Mouse (Mus musculus): ENCODE measurements around the gene Nup62. TPM values are rescaled to one million over a fixed set of nuclear protein-coding genes. Genes with fewer than 3 reads are reported as not detected.

Gene Nup62
- total RNA-seq (2022), result 10 to 100 TPM; 18.8 to 25.8 (median 22.7) TPM

DNA sequence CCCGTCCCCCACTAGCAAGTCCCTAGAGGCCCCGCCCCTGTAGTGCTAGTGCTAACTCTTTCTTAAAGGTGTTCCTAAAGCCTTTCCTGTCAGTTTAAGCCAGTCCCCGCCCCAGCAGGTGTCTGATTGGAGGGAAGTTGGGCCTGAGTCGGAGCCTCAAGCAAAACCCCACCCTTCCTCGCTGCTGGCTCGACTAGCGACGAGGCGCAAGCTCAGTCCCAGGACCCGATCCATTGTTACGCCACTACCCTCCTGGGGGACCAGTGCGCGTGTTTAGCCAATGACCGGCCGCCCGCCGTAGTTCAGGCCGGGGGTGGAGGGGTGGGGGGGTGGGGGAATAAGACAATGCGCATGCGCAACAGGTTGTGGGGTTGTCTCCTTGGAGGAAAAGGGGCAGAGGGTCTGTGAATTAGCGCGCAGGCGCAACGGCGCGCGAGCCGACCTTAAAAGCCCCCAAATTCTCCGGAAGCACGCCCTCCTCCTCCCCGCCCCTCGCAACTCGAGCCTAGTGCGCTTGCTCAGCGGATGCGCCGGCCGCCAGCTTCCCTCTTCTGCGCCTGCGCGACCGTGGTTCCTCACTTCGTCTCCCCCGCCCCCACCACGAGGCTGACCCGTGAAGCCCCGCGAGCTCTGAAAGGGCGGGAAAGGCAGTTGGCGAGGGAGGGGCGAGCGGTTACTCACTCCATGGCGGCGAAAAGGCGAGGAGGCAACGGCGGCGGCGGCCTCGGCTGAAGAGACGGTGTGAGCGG lies at the start of gene Nup62, which contains the start of gene Il4i1:
Gene Nup62 (plus strand): TSS at position 368 of the 749 bp plus-strand sequence.
Gene Il4i1 (plus strand): TSS at position 667 of the 749 bp plus-strand sequence.
- peak; percentile 98 for DNase-seq (ENCODE audit: low spot score in 2 of 2)

DNA sequence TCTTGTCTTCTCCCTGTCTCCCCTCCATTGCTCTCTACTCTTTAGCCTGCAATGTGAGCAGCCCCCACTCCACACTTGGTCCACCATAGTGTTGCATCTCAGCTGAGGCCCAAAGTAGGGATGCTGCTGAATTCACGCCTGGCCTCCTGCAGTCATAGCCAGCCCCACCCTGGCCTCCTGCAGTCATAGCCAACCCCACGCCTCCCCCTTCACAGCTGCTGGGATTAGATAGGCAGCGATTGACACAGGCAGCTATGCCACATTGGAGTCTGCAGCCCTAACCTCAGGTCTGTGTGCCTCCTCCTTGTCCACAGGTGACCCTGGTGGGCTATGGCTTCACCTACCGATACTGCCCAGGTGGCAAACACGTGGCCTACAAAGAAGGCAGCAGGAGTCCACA lies 47.8 kb upstream of the Nup62 start:
- DNase-seq (ENCODE audit: low spot score in 2 of 2), result no peak

DNA sequence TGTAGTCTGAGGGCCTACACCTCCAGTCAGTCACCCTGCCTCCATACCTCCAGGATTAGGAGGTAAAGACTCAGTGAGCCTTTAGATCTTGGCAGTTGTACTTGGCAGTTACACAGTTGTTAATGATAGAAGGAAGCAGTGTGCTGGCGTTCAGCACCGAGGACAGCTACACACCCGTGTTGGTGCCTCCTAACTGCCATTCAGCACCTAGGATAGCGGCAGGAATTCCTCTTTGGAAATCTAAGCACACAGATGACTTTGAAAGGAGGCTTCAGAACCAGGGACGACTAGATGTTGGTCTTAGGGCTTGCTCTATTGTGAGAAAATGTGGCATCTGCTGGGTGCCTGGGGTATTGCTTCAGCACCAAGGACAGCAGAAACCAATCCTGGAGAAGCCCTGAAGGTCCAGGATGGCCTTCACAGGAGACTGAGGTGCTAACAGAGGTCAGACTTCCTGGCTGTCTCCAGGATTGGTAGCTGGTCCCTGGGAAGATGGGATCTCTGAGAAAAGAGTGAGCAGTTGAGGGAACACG lies 45.8 kb upstream of the Nup62 start:
- DNase-seq (ENCODE audit: low spot score in 2 of 2), result peak; percentile 18 to 27

DNA sequence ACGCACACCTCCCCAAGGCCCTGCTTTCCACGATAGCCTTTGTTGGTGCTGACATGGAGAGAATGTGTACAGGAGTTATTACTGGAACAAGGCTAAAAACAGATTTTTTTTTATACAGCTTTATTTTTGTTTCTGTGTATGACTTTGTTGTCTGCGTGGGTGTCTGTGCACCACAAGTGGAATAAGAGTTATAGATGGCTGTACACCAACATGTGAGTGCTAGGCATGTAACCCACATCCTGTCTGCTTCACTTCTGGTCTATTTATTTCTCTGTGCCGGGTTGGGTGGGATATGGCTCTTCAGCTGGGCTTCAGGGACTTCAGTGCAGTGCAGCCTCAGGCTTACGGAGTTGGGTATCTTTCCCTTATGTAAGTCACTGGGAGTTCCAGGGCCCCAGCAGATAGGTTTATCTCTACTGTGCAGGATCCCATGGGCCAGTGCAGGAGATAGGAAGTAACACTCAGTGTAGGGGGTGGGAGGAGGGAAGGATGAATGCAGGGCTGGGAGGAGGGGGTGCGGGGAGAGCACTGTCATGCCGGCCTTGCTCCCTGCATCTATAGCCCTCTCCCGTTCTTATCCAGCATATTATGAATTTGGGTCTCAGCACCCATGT lies 43.2 kb upstream of the Nup62 start:
- DNase-seq (ENCODE audit: low spot score in 2 of 2), result no peak

DNA sequence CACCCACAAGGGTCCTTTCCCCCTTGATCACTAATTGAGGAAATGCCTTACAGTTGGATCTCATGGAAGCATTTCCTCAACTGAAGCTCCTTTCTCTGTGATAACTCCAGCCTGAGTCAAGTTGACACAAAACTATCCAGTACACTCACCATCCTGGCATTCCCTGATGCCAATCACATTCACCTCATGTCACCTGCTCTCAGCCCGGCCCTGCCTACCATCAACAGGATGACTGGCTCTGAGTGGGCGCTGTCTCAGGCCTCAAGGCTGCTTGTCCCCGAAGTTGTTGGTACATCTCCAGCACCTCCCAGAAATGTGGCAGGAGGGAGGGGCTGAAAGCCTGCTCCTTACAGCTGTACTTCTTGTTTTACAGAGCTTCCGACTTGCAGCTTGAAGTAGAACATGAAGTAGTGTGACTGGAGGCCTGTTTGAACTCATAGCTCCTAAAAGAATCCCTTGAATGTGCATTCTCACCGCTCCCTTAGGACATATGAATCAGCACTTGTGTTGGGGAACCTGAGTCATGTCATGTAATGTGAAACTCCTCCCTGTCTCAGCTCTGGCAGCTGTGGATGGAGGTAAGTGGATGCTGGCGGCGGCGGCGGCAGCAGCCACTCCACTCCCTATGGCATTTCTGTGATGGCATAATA lies 38.9 kb upstream of the Nup62 start:
- no peak for DNase-seq (ENCODE audit: low spot score in 2 of 2)

DNA sequence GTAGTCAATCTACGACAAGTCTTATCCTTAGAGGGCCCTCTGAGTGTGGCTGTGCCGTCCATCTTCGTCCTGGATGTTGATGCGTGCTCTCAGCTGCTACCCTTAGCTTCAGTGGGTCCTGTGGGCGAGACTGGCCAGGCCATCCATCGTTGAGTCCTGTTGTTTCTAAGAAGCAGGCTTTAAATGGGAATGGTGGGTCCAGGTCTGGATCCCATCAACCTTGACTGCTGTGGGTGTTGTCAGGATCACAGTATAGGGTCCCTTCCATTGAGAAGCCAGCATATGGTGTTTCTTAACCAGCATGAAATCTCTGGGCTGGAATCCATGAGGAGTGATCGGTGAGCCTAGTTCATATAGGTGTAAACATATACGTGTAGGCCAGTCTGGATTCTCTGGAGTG lies 35.8 kb upstream of the Nup62 start:
- no peak for DNase-seq (ENCODE audit: low spot score in 2 of 2)

DNA sequence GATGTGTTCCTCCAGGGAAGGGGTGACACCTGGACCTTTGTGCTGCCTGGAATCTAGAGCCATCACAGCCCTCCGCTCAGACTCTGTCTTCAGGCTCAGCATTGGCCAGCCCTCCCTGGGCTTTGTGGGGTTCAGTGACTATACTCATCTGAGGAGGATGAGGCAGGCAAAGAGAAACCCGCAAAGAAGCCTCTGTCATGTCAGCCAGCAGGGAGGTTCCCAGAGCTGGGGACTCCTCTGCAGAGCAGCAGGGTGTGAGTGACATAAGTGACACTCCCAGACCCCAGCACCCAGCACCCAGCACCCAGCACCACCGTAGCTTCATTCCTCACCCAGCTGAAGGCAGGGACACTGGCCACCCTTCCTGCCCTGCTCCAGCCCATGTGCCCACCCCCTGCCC lies 26.4 kb upstream of the Nup62 start:
- DNase-seq (ENCODE audit: low spot score in 2 of 2), result no peak

DNA sequence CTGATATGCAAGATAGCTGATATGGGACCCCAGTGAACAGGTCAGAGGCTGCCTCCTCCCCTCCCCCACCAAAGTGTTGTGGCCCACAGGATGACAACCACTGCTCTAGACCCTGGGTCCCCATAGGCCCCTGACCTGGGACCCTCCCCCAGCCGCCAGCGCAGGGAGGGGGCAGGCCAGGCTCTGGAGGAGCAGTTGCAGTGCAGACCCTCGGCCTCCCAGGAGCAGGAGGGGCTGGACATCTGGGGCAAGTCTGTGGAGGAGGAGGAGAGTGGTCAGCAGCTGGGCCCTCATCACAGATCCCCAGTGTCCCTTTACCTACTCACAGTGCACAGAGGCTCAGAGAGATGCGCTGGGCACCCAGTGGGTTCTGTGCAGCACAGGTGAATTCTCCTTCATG lies 25.8 kb upstream of the Nup62 start:
- DNase-seq (ENCODE audit: low spot score in 2 of 2), result no peak

DNA sequence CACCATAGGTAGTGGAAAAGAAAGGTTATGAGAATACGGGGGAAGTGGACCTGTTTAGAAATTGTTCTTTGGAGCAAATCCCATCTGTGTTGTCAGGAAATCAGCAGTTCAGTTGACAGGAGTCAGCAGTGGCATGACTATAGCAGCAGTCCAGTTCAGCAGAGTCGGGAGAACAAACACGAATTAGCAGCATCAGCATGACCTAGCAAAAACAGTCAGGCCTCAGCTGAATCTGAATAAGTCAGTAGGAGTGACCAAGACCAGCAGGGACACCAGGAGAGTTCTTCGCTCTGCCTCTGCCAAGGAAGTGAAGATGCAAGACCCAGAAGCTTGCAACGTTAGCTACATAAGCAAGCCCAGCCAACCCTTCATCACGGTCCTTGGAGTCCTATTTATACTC lies 23.1 kb upstream of the Nup62 start:
- DNase-seq (ENCODE audit: low spot score in 2 of 2), result no peak

DNA sequence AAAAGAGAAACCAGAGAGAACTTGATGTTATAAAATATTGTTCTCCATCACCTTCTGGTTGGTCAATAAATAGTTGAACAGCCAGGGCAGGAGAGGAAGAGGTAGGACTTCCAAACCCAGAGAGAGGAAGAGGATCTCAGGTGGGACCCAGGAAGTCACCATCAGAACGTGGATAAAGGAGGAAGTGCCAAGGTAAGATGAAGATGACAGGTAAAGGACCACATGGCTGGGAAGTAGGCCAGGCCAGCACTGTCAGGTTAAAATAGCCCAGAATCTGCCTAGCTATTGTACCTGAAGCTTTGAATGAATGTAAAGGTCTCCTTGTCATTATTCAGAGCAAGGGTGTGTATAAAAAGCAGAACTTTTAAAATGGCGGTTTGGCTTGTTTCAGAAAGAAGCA lies 7.0 kb upstream of the Nup62 start:
- DNase-seq (ENCODE audit: low spot score in 2 of 2), result no peak

DNA sequence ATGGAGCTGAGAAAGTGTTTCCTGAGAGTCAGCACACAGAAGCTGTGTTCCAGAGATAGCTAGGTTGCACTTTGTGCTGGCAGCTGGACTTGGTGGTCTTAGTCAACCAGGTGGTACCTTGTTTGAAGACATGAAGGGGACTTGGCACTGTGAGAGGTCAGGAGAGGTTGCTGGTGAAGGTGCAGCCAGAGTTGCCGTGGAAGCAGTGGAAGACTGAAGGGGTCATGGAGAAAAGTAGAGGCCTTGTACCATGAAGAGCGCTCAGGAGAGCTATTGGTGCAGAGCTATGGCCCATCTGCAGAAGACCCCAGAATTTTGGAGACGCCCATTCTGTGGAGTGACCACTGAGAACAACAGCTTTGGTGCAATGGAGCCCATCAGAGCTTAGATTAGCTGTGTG lies 6.4 kb upstream of the Nup62 start:
- peak in 1 of 2 experiments; percentile 1 for DNase-seq (ENCODE audit: low spot score in 2 of 2)

DNA sequence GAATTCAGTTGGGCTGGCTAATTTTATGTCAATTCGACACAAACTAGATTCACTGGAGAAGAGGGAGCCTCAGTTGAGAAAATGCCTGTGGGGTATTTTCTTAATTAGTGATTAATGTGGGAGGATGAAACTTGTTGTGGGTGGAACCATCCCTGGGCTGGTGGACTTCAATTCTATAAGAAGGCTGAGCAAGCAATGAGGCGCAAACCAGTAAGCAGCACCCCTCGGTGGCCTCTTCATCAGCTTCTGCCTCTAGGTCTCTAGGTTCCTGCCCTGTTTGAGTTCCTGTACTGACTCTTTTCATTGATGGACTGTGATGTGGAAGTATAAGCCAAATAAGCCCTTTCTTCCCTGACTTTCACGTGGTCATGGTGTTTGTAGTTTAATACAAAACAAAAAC lies 5.5 kb upstream of the Nup62 start:
- DNase-seq (ENCODE audit: low spot score in 2 of 2), result peak in 1 of 2 experiments; percentile 2

DNA sequence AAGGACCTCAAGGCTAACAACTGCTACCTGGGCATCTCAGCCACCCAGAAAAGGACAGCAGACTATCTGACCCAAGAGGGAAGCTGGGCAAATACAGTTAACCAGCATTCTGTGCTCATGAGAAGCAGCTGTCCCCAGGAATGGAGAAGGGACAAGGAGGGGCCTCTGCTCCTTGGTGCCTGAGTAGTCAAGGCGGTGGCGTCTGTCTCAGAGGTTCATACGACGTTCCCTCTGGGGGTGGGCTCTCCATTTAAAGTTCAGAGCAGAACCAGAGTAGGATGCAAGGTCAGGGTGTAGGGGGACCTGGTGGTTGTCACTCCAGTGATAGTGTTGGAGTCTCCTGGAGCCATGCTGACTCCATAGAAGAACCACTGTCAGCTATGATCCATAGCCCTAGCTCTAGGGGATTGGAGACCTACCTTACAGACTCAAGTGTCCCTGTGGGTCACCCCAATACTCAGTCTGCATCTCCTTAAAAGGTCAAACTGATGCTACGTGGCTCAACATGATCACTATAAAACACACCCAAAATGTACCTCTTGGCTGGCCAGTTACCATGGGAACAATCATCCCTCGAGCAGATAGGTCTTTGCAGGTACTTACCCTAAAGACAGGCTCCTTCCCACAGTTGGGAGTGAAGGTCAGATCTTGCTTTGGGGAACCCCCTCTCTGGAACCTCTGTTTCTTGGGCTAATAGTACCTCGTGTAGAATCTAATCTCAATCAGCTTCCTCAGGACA lies 4.9 kb upstream of the Nup62 start:
- peak in 1 of 2 experiments; percentile 2 for DNase-seq (ENCODE audit: low spot score in 2 of 2)

DNA sequence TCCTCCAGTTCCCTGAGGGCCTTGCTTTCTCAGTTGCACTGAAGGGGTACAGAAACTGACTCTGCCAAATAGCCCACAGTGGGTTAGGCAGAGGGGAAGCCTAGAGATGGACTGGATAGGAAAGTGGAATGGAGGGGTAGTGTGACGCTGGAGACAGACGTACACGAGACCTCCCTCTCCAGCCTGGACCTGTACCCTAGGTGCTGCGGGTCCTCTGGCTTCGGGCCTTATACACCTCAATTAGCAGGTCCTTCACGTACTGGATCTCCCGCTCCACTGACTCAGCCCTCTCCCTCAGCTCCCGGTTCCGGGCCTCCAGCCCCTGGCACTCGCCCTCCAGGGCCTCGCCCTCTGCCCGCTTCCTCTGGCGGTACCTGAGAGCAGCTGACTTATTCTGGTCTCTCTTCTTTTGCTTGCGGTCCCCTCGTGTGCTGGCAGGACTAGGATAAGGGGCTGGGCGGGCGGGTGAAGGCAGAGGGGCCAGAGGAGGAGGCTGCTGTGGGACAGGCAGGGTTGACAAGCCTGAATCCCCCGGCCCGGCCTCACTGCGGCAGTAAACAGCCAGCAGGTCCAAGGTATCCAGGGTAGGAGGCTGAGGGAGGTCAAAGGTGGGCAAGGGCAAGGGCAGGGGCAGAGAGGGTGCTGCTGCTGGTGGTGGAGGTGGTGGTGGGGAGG lies 3.1 kb upstream of the Nup62 start:
- DNase-seq (ENCODE audit: low spot score in 2 of 2), result peak in 1 of 2 experiments; percentile 2

DNA sequence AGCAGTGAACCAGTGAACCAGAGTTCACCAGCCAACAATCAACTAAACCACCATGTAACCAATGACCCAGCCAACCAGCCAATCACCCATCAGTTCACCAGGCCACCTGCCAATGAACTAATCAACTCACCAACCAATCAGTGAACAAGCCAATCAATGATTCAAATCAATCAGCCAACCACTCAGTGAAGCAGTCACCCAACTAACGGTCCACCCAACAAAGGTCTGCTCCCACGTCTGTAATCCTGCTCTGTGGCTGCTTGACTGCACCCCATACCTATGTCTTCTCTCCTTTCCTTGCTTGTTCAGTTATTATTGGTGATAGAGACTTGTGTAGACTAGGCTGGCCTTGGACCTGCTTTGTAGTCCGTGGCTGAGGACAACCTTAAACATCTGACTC lies 1.9 kb upstream of the Nup62 start:
- peak in 1 of 2 experiments; percentile 1 for DNase-seq (ENCODE audit: low spot score in 2 of 2)

DNA sequence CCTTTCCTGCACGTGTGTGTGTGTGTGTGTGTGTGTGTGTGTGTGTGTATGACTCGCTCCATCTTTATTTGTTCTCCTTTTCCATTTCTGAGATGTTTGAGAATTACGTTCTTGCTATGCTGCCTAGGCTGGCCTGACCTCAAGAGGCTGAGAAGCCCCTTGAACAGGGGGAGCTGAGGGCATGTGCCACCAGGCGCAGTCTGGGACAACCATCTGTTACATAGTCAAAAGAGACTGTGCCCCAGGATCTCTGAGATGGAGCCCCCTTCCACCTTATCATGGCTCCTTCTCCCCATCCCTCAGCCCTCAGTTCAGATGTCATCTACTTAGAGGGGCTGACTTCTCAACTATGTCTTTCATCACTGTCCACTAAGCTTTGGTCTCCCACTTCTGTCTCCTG lies 1.5 kb upstream of the Nup62 start:
- DNase-seq (ENCODE audit: low spot score in 2 of 2), result peak in 1 of 2 experiments; percentile 2

DNA sequence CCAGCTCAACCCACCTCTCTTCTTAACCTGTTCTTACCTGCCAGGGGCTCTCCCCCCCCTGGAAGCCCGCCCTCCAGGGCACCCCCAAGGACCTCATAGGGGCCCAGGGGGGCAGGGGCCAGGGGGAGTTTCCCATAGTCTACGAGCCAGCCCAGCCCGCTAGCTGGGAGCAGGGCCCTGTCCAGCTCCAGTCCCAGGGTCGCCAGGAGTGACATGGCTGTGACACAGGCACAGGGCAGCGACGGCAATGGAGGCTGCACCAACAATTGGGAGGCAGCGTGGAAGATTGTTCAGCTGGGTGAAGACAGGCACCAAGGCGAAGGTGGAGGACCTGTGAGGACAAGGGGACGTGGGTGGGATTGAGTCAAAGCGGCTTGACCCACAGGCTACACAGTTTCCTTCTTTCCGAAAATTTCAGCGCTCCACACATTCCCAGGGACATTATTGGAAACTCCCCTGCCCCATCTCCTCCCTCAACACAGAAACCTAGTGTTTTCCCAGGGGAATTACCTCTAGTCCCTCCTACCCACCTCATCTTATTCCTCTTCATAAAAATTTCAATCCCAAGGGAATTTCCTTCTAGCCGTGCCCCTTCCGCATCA lies 835 bp upstream of the Nup62 start:
- DNase-seq (ENCODE audit: low spot score in 2 of 2), result peak in 1 of 2 experiments; percentile 32

DNA sequence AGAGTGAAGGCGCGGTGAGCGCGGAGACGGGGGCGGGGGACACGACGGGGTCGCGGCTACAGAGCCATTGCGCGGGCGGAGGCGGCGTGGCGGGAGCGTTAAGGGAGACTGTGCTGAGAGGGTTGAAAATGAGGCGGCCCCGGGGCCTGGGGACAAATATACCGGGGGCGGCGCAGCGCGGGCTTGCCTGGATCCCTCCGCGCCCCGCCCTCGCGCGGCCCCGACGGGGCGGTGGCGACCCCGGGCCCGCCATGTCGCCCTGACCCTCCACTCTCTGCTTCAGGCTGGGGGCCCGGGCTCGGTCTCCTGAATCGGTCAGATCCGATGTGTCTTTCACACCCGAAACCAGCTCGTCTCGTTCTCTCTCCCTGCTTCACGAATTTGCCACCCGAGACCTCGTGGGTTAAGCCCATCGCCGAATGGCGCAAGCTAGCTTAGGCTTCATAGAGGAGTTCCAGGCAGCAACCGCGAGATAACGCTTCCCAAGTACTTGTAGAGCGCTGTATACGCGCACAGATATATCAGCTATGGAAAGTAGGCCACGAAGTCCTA lies 658 bp downstream of the Nup62 start, which contains the start of gene Atf5:
Gene Atf5 (minus strand): TSS at position 189 of the 552 bp plus-strand sequence.
- peak in 1 of 2 experiments; percentile 62 for DNase-seq (ENCODE audit: low spot score in 2 of 2)

DNA sequence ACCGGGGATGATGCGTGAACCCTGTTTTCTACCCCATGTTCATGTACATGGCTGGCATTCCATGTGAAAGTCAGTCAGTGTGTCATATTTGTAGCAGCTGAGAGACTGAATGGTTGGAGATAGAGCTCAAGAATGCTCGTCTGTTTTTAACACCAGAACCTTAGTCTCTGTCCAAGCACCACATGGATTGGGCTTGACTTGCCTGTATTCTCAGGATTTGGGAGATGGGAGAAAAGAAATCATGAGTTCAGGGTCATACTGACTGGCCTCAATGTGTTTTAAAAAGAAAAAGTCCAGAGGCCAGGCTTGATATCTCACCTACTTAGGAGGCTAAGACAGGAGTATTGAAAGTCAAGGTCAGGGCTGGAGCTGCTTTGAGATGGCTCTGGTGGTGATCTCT lies 1.6 kb downstream of the Nup62 start:
- peak in 1 of 2 experiments; percentile 2 for DNase-seq (ENCODE audit: low spot score in 2 of 2)

DNA sequence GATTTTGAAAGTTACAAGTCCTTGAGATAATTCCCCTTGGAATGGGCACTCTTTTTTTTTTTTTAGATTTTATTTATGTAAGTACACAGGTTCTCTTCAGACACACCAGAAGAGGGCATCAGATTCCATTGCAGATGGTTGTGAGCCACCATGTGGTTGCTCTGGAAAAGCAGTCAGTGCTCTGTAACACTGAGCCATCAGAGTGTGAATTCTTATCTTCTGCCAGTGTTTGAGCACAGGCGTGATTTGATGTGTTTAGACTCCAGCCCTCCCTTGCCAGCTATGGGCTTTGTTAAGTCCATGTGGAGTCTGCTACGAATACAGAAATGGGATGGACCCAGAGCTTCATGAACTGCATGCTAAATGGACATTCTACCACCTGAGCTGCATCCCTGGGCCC lies 2.3 kb downstream of the Nup62 start:
- DNase-seq (ENCODE audit: low spot score in 2 of 2), result peak in 1 of 2 experiments; percentile 2
